Mouse (Mus musculus) myocyte (in vitro differentiated cells): ENCODE data around the gene Il1a. TPM values are rescaled to one million over a fixed set of nuclear protein-coding genes. Genes with fewer than 3 reads are reported as not detected.

Experiments used
- H3K27me3 ChIP-seq: one replicate; pipeline ENCODE4 v1.6.1; 2011; ENCODE audit not compliant: control insufficient read depth, insufficient read depth, insufficient read length
- H3K36me3 ChIP-seq: one replicate; pipeline ENCODE4 v1.6.1; 2011; ENCODE audit not compliant: control insufficient read depth, insufficient read depth
- H3K4me2 ChIP-seq: one replicate; pipeline ENCODE4 v1.6.1; 2011; ENCODE audit warnings: low read depth, control low read depth
- H3K4me3 ChIP-seq: one replicate; pipeline ENCODE4 v1.5.1; 2011; ENCODE audit warnings: mild to moderate bottlenecking, control low read depth, moderate library complexity
- H3K79me2 ChIP-seq: one replicate; pipeline ENCODE4 v1.6.1; 2011; ENCODE audit not compliant: control insufficient read depth, insufficient read depth
- H3ac ChIP-seq: one replicate; pipeline ENCODE4 v1.6.1; 2011; ENCODE audit not compliant: control insufficient read depth, insufficient read length
- CEBPB ChIP-seq: IDR thresholded peaks from 2 replicates; pipeline ENCODE4 v1.6.1; 2011; ENCODE audit warnings: mild to moderate bottlenecking, moderate library complexity; ENCODE audit not compliant: poor library complexity, insufficient read depth, severe bottlenecking
- E2F4 ChIP-seq: IDR thresholded peaks from one replicate; pipeline ENCODE4 v1.6.1; 2011; ENCODE audit warnings: mild to moderate bottlenecking, control low read depth, moderate library complexity; ENCODE audit not compliant: insufficient read depth
- MAX ChIP-seq: IDR thresholded peaks from one replicate; pipeline ENCODE4 v1.6.1; 2011; ENCODE audit warnings: low read depth, mild to moderate bottlenecking, control low read depth
- MYOD1 ChIP-seq, 3 experiments: IDR thresholded peaks; one replicate each; pipeline ENCODE4 v1.6.1; 2011; ENCODE audit warnings: control low read depth in 2 of 3, low read depth in 2 of 3, mild to moderate bottlenecking in 2 of 3, moderate library complexity in 1 of 3; ENCODE audit not compliant: insufficient read length in 2 of 3, control insufficient read depth in 1 of 3
- MYOG ChIP-seq, 3 experiments: IDR thresholded peaks; one replicate each; pipeline ENCODE4 v1.6.1; 2011; ENCODE audit warnings: control low read depth in 2 of 3, low read depth in 2 of 3, mild to moderate bottlenecking in 2 of 3; ENCODE audit not compliant: insufficient read length in 2 of 3, control insufficient read depth in 1 of 3, insufficient read depth in 1 of 3
- POLR2A ChIP-seq: IDR thresholded peaks from one replicate; pipeline ENCODE4 v1.6.1; 2011; ENCODE audit warnings: low read depth, mild to moderate bottlenecking, control low read depth, moderate library complexity; ENCODE audit not compliant: insufficient read length
- POLR2AphosphoS2 ChIP-seq: IDR thresholded peaks from one replicate; pipeline ENCODE4 v1.6.1; 2011; ENCODE audit warnings: low read depth, control low read depth; ENCODE audit not compliant: insufficient read length
- REST ChIP-seq: IDR thresholded peaks from one replicate; pipeline ENCODE4 v1.6.1; 2011; ENCODE audit warnings: mild to moderate bottlenecking, control low read depth, moderate library complexity; ENCODE audit not compliant: insufficient read depth, insufficient read length
- SRF ChIP-seq: IDR thresholded peaks from one replicate; pipeline ENCODE4 v1.6.1; 2011; ENCODE audit warnings: low read depth; ENCODE audit not compliant: control insufficient read depth, insufficient read length
- TCF12 ChIP-seq: IDR thresholded peaks from one replicate; pipeline ENCODE4 v1.6.1; 2011; ENCODE audit warnings: mild to moderate bottlenecking, control low read depth; ENCODE audit not compliant: poor library complexity, insufficient read depth, severe bottlenecking
- TCF3 ChIP-seq: IDR thresholded peaks from one replicate; pipeline ENCODE4 v1.6.1; 2011; ENCODE audit warnings: low read depth, control low read depth; ENCODE audit not compliant: insufficient read length
- USF1 ChIP-seq: IDR thresholded peaks from one replicate; pipeline ENCODE4 v1.6.1; 2011; ENCODE audit warnings: low read depth, mild to moderate bottlenecking, control low read depth, moderate library complexity
- polyA plus RNA-seq: library from polyadenylated mRNA; unstranded; fragments of >200 nt; fragmentation: generic; extraction: Trizol; gene quantifications from one replicate; pipeline ENCODE4 v1.2.1, GENCODE M21; 2012; ENCODE audit warnings: missing spikeins

The Il1a gene
- polyA plus RNA-seq, 1 experiment: not detected

DNA sequence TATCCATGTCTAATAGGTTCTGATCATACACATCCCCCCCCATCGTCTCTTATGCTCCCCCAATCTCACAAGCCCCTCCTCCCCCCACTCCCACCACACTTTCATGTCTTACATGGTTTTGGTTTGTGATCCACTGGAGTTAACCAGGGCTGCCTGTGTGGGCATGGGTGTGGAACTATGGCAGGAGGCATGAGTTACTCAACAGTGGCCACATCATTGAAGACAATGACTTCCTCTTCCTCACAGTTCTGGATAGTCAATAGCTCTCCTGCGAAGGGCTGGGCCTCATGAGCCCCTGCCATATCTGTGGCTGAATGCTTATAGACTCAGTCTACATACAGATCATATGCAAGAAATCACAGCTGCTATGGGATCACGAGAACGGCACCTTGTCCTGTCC is 18.5 kb upstream of the Il1a start:
- TF ChIP-seq POLR2A (no peak), TCF12 (no peak), POLR2AphosphoS2 (no peak), MAX (no peak), E2F4 (no peak), SRF (no peak), MYOD1 (IDR thresholded peaks at IDR 0.05; ENCODE audit: control insufficient read depth in 1 of 3, insufficient read length in 2 of 3, low read depth in 2 of 3) (no peak), USF1 (no peak), CEBPB (no peak), REST (no peak), TCF3 (no peak), MYOG (IDR thresholded peaks at IDR 0.05; ENCODE audit: control insufficient read depth in 1 of 3, insufficient read depth in 1 of 3, insufficient read length in 2 of 3, low read depth in 2 of 3) (no peak)
- H3K4me2 ChIP-seq: no peak overlapping the region
- no peak overlapping the region for H3ac ChIP-seq
- H3K79me2 ChIP-seq: no peaks in the 10 kb centered on the region
- H3K36me3 ChIP-seq: no peaks in the 10 kb centered on the region
- H3K27me3 ChIP-seq: no peaks in the 10 kb centered on the region
- H3K4me3 ChIP-seq: no peak overlapping the region

GRCm38 (mm10) chr2:129324216-129324615 is 14.4 kb upstream of the Il1a start:
- no peak for TF ChIP-seq TCF12
- TF ChIP-seq USF1: no peak
- no peak overlapping the region for H3K4me2 ChIP-seq
- no peaks in the 10 kb centered on the region for H3K79me2 ChIP-seq
- H3K4me3 ChIP-seq: no peak overlapping the region
- no peak overlapping the region for H3ac ChIP-seq
- H3K27me3 ChIP-seq: no peaks in the 10 kb centered on the region
- H3K36me3 ChIP-seq: no peaks in the 10 kb centered on the region

- Histone ChIP-seq H3K36me3 (no peaks in the 10 kb centered on the region), H3K27me3 (no peaks in the 10 kb centered on the region), H3K4me2 (no peak overlapping the region), H3K79me2 (no peaks in the 10 kb centered on the region), H3K4me3 (no peak overlapping the region), H3ac (no peak overlapping the region)
- TF ChIP-seq CEBPB: no peak
- TF ChIP-seq SRF: no peak
Observed at GRCm38 (mm10) chr2:129322117-129322635, 12.4 kb upstream of the Il1a start.

- no peaks in the 10 kb centered on the region for H3K79me2 ChIP-seq
- H3K4me2 ChIP-seq: no peak overlapping the region
- H3K36me3 ChIP-seq: no peaks in the 10 kb centered on the region
- TF ChIP-seq MYOD1 (IDR thresholded peaks at IDR 0.05; ENCODE audit: control insufficient read depth in 1 of 3, insufficient read length in 2 of 3, low read depth in 2 of 3) (peak in 2 of 3 experiments; percentile 1 to 15), SRF (no peak), MAX (no peak)
- no peak overlapping the region for H3K4me3 ChIP-seq
- no peak overlapping the region for H3ac ChIP-seq
- no peaks in the 10 kb centered on the region for H3K27me3 ChIP-seq
Observed at GRCm38 (mm10) chr2:129320033-129320605, 10.3 kb upstream of the Il1a start.

DNA sequence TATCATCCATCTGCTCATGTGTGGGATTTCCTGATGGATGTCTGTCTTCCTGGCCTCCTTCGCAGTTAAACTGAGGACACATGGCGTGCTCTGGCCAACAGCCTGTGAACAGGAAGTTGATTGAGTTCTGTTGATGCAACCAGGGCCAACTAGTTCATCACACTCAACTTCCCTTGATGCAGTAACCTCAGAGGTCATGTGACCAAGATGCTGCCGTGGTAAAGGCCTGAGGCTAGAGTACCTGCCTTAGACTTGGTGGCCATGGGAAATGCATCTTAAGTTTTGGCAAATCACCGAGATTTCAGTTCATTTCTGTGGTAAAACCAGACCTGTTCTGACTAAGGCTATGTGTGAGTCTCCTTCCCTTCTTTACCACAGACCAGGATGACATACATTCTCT is 6.1 kb upstream of the Il1a start:
- Histone ChIP-seq H3ac (no peak overlapping the region), H3K27me3 (no peaks in the 10 kb centered on the region), H3K4me3 (no peak overlapping the region), H3K4me2 (no peak overlapping the region), H3K79me2 (no peaks in the 10 kb centered on the region), H3K36me3 (no peaks in the 10 kb centered on the region)
- TF ChIP-seq USF1: peak; percentile 58
- no peak for TF ChIP-seq SRF
- no peak for TF ChIP-seq MAX

GRCm38 (mm10) chr2:129314880-129315279 is 5.1 kb upstream of the Il1a start:
- H3K36me3 ChIP-seq: no peaks in the 10 kb centered on the region
- H3K4me2 ChIP-seq: no peak overlapping the region
- H3K79me2 ChIP-seq: no peaks in the 10 kb centered on the region
- H3K4me3 ChIP-seq: no peak overlapping the region
- no peaks in the 10 kb centered on the region for H3K27me3 ChIP-seq
- no peak overlapping the region for H3ac ChIP-seq
- TF ChIP-seq SRF (no peak), MYOD1 (IDR thresholded peaks at IDR 0.05; ENCODE audit: control insufficient read depth in 1 of 3, insufficient read length in 2 of 3, low read depth in 2 of 3) (no peak), CEBPB (no peak)
